Mouse (Mus musculus) G1E (cell line): ENCODE data around the gene Rapgef6. TPM values are rescaled to one million over a fixed set of nuclear protein-coding genes. Genes with fewer than 3 reads are reported as not detected.

Experiments used
- ATAC-seq: 2 replicates; pipeline ENCODE4 v1.8.0; 2016; ENCODE audit warnings: mild to moderate bottlenecking; ENCODE audit not compliant: insufficient number of reproducible peaks, poor library complexity, low FRiP score, severe bottlenecking; ENCODE audit errors: extremely low read depth
- DNase-seq: peaks from one replicate; pipeline ENCODE4 v3.0.0; 2012; ENCODE audit warnings: low spot score
- H3K27me3 ChIP-seq: 2 replicates; pipeline ENCODE4 v1.6.1; 2012; ENCODE audit warnings: mild to moderate bottlenecking, low read length, inconsistent platforms; ENCODE audit not compliant: insufficient read depth
- H3K36me3 ChIP-seq: replicated peaks from 2 replicates; pipeline ENCODE3; 2012; ENCODE audit warnings: mild to moderate bottlenecking, inconsistent platforms
- H3K4me1 ChIP-seq: 2 replicates; pipeline ENCODE4 v1.6.1; 2012; ENCODE audit warnings: low read depth, low read length, inconsistent platforms, mixed read lengths; ENCODE audit not compliant: insufficient read depth
- H3K4me3 ChIP-seq: 2 replicates; pipeline ENCODE4 v1.5.1; 2012; ENCODE audit warnings: low read depth, mild to moderate bottlenecking, inconsistent platforms, low read length, moderate library complexity, mixed read lengths
- H3K9me3 ChIP-seq: replicated peaks from 2 replicates; pipeline ENCODE4 v1.6.1; 2012; ENCODE audit warnings: inconsistent platforms
- CTCF ChIP-seq: IDR thresholded peaks from 2 replicates; pipeline ENCODE4 v1.5.1; 2012; ENCODE audit warnings: low read depth, low read length, inconsistent platforms, mixed read lengths
- GATA1 ChIP-seq: IDR thresholded peaks from 2 replicates; pipeline ENCODE4 v1.6.1; 2012; ENCODE audit warnings: borderline replicate concordance, low read length, inconsistent platforms, mixed read lengths
- GATA2 ChIP-seq: IDR thresholded peaks from 2 replicates; pipeline ENCODE4 v1.6.1; 2012; ENCODE audit warnings: low read depth, low read length, inconsistent platforms, borderline replicate concordance
- POLR2AphosphoS5 ChIP-seq: IDR thresholded peaks from 2 replicates; pipeline ENCODE4 v1.6.1; 2012; ENCODE audit warnings: low read depth, low read length, inconsistent platforms; ENCODE audit not compliant: insufficient replicate concordance
- TAL1 ChIP-seq: conservative IDR thresholded peaks from 2 replicates; pipeline ENCODE4 v1.6.1; 2012; ENCODE audit warnings: low read depth, low read length, inconsistent platforms, mixed read lengths
- polyA plus RNA-seq: library from polyadenylated mRNA; stranded (reverse); fragments of >175 nt; gene quantifications from 2 replicates; pipeline ENCODE4 v1.2.3, GENCODE M21; 2012
- total RNA-seq, 2 experiments: library from RNA; stranded (forward) in 1 of 2; stranded (reverse) in 1 of 2; fragments of 200-1000 nt in 1 of 2; fragments of >200 nt in 1 of 2; fragmentation: Nextera tagmentation in 1 of 2; gene quantifications; 2 replicates each; pipeline ENCODE4 v1.2.3; 2014 to 2017

The Rapgef6 gene
- total and polyA plus RNA-seq, 3 experiments: 18.9 to 76.5 (median 49.0) TPM

GRCm38 (mm10) chr11:54621725-54622124, 99.1 kb downstream of the Rapgef6 start:
- TF ChIP-seq GATA1: no peak
- no peak for TF ChIP-seq GATA2
- TF ChIP-seq CTCF: no peak
- no peak for TF ChIP-seq TAL1
- TF ChIP-seq POLR2AphosphoS5: no peak
- Histone ChIP-seq H3K9me3 (no peaks in the 10 kb centered on the region), H3K4me3 (no peak overlapping the region), H3K27me3 (no peaks in the 10 kb centered on the region), H3K36me3 (peaks cover 40% of the 10 kb centered on the region), H3K4me1 (no peaks in the 10 kb centered on the region)
- ATAC-seq (no peak), DNase-seq (no peak)

GRCm38 (mm10) chr11:54626905-54627304, 104.3 kb downstream of the Rapgef6 start:
- TF ChIP-seq CTCF (no peak), TAL1 (no peak), GATA1 (no peak), GATA2 (no peak), POLR2AphosphoS5 (no peak)
- Histone ChIP-seq H3K4me1 (no peaks in the 10 kb centered on the region), H3K27me3 (no peaks in the 10 kb centered on the region), H3K4me3 (no peak overlapping the region), H3K9me3 (no peaks in the 10 kb centered on the region), H3K36me3 (peaks cover 54% of the 10 kb centered on the region)
- no peak for ATAC-seq
- no peak for DNase-seq

GRCm38 (mm10) chr11:54646420-54646819, 123.8 kb downstream of the Rapgef6 start:
- TF ChIP-seq GATA2 (no peak), CTCF (no peak), GATA1 (no peak), TAL1 (no peak), POLR2AphosphoS5 (no peak)
- ATAC-seq: no peak
- no peaks in the 10 kb centered on the region for H3K9me3 ChIP-seq
- no peak for DNase-seq
- H3K36me3 ChIP-seq: peaks cover 54% of the 10 kb centered on the region
- no peak overlapping the region for H3K4me3 ChIP-seq
- H3K27me3 ChIP-seq: no peaks in the 10 kb centered on the region
- H3K4me1 ChIP-seq: no peaks in the 10 kb centered on the region

GRCm38 (mm10) chr11:54648573-54648972, 125.9 kb downstream of the Rapgef6 start:
- H3K27me3 ChIP-seq: no peaks in the 10 kb centered on the region
- TF ChIP-seq GATA1: no peak
- no peak for TF ChIP-seq POLR2AphosphoS5
- ATAC-seq (no peak), DNase-seq (no peak)
- no peaks in the 10 kb centered on the region for H3K9me3 ChIP-seq
- H3K36me3 ChIP-seq: peaks cover 53% of the 10 kb centered on the region
- H3K4me3 ChIP-seq: no peak overlapping the region
- H3K4me1 ChIP-seq: no peaks in the 10 kb centered on the region

GRCm38 (mm10) chr11:54655420-54655819, 132.8 kb downstream of the Rapgef6 start:
- Histone ChIP-seq H3K4me3 (no peak overlapping the region), H3K36me3 (peaks cover 68% of the 10 kb centered on the region), H3K27me3 (no peaks in the 10 kb centered on the region), H3K9me3 (no peaks in the 10 kb centered on the region), H3K4me1 (no peaks in the 10 kb centered on the region)
- no peak for DNase-seq
- ATAC-seq: no peak
- no peak for TF ChIP-seq GATA1
- TF ChIP-seq TAL1: no peak

- DNase-seq (no peak), ATAC-seq (no peak)
- Histone ChIP-seq H3K36me3 (peaks cover 63% of the 10 kb centered on the region), H3K9me3 (no peaks in the 10 kb centered on the region), H3K27me3 (no peaks in the 10 kb centered on the region), H3K4me3 (no peak overlapping the region), H3K4me1 (no peaks in the 10 kb centered on the region)
- TF ChIP-seq TAL1: no peak
- TF ChIP-seq POLR2AphosphoS5: no peak
- TF ChIP-seq GATA2: no peak
- no peak for TF ChIP-seq CTCF
- no peak for TF ChIP-seq GATA1
These were observed 151.1 kb downstream of the Rapgef6 start for GRCm38 (mm10) chr11:54673575-54674298.
